Mouse (Mus musculus) mouse embryonic stem cell (cell line): Measurements from ENCODE around the gene Sestd1.

Experiments used
- in situ Hi-C, 2 experiments: fragments of 300-500 bp; cut with MboI; formaldehyde crosslinking; loops; 1 replicate in 1 of 2; 3 replicates in 1 of 2; pipeline ENCODE4 v1.14.3; 2019 to 2020; ENCODE audit warnings: low sequenced_read_pairs in 2 of 2, low pct_unique_long_range_greater_than_20kb in 1 of 2, mixed read lengths in 1 of 2; ENCODE audit not compliant: unreplicated experiment in 1 of 2

The Sestd1 gene

DNA sequence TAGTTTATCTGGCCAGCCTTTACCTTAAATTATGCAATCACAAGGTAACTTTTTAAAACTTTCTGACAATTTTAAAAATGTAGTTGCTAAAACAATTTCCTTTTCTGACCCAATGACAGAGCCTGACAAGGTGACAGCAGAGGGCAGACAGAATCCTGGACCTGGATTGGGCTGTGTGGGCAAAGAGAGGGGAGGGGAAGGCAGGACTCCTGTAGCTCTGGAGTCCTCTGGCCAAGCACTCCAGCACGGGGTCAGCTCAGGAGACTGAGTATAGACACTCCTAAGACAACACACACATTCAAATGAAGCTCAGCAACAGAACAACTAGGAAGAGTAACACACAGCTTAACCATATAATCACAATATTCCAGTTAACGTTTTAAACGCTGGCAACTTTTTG lies 90.1 kb downstream of the Sestd1 start:
- in situ Hi-C loops = no loop called here

DNA sequence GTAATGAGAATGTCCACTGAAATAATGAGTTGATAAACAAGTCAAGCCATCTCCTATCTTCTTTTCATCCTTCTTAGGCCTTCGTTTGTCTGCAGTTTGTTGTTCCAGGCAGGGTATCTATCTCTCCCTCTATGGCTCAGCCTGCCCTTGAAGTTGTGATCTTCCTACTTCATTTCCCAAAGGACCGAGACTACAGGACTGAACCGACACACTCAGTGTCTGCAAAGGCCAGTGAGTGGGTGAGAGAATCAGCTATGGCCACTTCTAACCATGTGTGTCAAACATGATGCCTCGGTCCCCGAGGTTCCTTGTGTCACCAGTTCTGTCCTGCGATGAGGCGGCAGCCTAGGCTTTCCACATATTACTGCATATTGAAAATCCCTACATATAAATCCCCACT lies 90.7 kb downstream of the Sestd1 start:
- in situ Hi-C loops = no loop called here

DNA sequence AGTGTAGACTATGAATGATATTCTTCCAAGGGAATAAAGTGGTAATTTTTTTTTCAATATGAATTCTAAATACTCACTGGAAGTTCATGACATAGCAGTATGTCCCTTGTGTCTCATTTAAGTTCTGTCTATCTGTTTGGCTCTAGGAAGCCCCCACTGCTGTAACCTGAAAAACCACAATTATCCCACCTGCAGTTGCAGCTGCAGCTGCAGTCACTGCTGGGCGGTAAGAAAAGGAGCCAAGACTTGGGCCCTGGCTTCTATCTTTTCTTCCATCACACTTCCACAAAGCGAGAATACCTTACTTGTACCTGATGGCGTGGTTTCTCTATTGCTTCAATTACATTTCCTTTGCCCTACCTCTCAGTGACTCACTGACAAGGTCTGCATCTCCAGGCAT lies 92.9 kb downstream of the Sestd1 start:
- in situ Hi-C loops = no loop called here

DNA sequence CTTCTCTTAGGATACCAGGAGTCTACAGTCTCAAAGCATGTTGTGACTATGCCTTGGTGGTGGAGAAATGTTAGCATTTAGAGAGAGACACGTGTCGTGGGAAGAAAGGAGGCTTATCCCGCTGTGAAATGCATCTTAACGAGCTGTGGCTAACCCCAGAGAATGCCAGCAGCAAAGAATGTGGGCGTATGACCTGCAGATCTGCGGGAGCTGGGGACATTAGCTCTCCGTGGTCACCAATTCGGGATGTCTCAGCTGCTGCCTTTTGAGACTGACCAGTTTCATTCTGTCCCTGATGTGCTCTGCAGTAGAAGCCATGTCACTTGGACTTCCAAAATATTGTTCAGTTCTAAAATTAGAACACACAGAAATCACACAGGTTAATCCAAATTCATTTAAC lies 93.5 kb downstream of the Sestd1 start:
- in situ Hi-C loops = no loop called here

DNA sequence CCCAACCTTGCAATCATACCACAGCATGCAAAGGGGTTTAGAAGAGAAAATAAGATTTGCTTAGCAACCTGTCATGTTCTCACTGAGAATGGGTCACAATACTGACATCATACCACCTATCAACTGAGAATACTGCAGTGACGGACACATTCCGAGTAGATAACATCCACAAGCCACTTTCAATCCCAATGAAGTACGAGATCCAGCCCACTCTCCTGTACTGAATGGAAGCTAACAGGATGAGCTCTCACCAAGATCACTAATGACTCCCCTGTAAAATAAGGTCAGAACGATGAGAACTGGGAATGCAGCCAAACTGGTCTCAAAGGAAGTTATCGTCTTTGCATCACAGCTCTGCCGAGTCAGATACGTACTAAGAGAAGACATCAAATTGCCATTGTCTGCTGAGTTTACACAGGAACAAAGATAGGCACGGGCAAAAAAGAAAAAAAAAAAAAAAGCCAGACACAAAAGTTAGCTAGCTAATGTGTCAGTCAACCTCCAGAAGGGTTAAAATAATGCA lies 96.3 kb downstream of the Sestd1 start:
- in situ Hi-C loops = no loop called here

DNA sequence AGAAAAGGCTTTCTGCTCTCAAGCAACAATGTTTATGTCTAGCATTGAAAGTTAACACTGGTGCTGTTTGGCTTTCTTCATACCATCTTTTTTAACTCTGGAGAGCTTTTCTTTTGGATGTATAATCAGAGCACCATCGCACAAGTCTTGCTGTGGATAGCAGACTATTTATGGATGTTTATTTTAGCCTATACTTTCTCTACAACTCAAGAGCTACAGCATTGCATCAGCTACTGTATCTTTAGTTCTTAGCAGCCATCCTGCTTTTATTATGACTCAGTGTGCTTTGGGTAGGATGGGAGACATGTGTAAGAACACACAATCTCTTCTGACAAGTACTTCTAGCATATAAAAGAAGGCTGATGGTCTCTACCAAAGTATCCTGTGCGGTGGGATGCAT lies 96.7 kb downstream of the Sestd1 start:
- in situ Hi-C loops = no loop called here

DNA sequence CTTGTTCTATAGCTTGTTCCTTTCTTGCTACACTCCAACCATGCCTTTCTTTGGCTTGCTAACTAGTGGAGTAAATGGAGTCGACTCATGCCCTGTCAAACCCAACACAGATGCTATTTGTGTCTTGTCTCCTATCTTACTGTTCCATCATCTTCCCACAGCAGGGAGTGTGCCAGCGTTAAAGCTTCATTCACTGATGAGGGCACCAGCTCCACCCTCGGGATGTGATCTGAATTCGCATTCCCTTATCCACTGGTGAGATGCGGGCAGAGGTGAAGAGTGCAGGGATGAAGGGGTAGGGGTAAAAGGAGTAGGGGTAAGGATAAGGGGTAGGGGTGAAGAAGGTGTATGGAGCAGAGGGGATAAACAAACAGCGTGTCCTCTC lies 97.4 kb downstream of the Sestd1 start:
- in situ Hi-C loops = no loop called here

DNA sequence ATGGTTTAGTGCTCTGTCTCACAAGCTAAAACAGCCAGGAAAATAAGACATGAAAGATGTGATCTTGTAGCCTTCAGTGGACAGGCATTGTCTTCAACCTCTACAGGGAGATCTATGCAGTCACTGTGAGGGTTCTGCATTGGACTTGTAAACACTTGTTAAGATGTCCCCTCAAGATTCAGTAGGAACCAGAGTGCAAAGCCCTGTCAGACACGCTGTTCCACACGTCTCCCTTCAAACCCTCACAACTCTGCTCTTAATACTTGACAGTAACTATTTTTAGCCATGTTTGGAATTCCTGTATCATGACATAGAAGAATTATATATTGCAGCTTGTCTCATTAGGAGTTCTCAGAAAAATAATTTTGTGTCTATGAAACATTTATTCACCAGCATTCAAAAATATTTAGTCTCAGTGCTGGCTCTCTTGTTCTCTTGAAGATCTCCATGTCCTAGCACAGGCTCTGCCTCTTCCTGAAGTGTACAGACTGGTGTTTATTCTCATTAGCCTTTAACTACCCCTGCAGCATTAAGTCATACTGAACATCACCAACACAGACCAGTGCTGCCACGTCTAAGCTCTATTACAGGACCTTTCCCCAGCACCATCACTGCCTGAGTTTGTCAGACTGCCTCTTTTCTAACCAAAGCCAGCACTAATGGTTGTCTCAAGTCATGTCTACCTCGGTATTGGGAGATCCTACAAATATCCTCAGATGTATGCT lies 98.0 kb downstream of the Sestd1 start:
- in situ Hi-C loops = no loop called here

DNA sequence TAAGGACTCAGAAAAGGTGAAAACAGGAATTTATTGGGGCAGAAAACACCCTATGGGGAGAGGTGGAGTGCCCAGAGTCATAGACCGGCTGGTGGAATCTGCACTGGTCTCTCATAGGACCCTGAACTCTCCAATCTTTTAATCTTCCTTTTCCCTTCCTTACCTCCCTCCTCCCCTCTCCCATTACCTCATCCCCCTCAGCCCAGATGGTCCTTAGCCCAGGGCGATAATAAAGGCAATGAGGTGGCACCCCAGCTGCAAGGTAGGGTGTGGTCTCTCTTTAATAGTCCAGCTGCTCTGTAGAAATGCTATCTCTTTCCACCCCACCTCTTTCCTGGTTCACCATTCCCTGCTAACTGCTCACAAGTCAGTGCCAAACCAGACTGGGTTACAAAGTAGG lies 102.9 kb downstream of the Sestd1 start:
- in situ Hi-C loops = no loop called here

DNA sequence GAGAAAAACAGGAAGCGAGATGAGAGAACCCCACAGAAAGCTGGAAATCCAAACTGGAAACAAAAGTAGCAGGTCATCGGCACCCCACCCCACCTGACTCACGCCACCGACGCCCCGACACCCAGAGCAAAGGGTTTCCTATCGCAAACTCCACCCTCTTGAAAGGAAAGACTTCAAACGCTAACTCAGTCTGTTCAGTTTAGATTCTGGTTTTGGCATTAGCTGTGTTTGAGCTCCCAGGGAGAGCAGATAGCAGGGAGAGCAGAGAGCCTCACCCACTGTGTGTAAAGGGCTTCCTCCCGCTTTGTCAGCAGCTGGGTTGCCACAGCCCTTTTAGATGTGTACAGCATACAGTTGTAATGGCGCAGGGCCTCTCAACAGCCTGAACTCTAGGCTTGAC lies 104.0 kb downstream of the Sestd1 start:
- in situ Hi-C loops = no loop called here

DNA sequence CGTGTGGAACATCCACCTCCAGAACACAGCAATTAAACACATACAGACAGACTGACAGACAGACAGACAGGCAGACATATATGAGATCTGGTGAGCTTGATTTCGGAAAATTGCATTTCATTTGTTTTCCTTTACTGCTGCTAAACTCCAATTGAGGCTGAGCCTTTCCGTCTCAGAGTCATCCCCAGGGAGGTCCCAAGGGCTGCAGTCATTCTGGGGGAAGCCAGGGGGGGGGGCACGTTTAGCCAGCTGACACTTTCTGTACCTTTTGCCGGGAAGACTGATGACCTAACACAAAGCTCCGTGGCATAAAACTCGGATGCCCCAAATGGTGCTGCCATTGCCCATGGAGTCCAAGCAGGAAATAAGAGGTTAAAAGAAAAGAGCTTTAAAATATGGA lies 105.0 kb downstream of the Sestd1 start:
- in situ Hi-C loops = no loop called here

DNA sequence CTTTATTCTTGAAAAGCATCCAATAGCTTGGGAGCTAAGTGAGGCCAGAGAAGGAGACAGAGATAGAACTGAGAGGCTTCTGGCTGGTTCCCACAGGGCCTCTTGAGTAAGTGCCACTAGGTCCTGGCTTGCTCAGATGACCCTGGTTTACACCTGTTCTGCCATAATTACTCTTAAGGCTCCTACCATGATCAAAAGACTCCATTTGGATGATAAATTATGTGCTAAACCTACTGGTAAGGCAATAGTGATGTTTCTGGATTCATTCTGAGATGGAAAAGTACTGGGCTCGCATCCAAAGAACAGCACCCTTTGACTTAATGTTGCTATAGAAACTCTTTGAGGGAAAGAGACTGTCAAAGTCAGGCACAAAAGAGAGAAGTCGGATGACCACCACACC lies 106.1 kb downstream of the Sestd1 start:
- in situ Hi-C loops = no loop called here

DNA sequence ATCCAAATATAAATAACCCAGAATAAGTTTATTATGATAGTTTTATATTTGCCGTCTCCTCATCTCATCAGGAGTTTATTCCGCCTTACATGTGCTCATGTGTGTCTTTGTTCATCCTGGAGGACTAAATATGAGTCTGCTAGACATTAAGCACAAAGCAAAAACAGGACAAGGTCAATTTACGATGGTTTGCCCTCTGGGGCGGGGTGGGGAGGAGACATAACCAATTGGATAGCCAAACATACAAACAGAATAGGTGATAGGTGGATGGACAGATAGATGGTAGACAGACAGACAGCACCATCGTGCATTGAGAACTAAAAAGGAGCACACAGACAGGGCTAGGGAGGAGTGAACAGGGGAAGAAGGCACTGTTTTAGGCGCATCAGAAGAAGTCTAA lies 106.6 kb downstream of the Sestd1 start:
- in situ Hi-C loops = no loop called here

DNA sequence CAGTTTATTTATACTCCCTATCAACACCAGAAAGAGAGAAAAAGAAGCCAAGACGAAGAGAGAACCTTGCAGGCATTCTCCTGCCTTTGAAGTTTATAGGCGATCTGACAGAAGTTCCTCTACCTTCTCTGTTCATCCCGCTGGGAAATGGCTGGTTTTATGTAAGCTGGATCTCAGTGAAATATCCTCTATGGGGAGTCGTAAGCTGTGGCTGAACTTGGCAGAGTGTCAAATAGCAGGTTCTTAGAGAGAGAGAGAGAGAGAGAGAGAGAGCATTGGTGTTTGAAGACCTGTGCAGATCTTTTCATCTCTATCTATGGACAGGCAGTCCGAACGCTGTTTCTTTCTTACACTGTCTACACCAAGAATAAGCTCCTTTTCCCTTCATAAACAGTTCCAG lies 107.0 kb downstream of the Sestd1 start:
- in situ Hi-C loops = no loop called here

DNA sequence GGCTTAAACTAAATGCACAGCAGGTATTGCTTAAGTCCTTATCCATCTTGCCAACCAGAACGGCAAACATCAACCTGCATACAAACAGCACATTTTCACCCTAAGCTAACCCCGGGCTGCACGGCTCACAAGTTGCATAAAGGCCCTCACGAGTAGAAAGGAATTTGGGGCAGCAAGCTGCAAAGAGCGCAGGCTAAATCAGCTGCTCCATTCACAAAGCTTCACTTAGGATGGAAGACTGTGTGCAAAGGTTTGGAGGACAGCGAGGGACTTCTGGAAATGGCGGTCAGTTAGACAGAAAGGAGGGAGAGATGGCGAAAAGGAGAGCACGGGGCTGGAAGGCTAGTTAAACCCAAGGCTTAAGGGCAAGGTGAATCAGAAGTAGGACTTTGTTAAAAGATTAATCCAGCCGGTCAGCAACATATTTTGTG lies 108.1 kb downstream of the Sestd1 start:
- in situ Hi-C loops = no loop called here

DNA sequence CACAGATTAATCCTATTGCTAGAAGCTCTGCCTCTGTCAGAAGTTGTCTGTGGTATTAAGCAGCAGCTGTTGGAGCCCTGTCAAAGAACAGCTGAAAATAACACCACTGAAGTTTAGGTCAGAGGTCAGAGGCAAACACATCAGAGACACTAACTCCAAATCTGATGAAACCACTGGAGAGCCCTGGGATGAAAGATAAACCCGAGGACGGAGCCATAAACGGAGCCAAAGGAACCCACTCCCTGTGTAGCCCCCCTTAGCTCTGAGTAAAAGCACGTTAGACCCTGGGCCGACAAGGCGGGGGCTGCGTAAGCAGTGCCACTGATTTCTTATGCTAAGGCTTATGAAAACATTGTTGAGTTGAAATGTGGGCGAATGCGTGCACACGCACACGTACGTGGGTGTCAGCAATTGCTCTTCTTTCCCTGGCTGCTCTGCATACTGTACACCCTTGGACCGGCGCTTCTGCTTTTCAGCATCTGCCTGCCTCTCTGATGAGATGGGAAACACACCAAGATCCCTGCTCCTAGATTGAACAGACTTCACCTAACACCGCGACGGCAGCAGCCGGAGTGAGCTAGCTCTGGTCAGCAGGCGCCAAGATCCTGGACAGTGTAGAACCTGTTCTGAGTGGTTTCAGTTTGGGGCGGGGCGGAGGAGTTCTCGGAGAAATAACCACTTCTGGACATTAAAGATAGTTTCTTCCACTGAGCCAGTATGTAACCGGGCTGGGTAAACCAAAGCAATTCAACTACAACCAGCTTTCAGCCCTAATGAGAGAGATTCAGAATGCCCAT lies 108.8 kb downstream of the Sestd1 start:
- in situ Hi-C loops = no loop called here

DNA sequence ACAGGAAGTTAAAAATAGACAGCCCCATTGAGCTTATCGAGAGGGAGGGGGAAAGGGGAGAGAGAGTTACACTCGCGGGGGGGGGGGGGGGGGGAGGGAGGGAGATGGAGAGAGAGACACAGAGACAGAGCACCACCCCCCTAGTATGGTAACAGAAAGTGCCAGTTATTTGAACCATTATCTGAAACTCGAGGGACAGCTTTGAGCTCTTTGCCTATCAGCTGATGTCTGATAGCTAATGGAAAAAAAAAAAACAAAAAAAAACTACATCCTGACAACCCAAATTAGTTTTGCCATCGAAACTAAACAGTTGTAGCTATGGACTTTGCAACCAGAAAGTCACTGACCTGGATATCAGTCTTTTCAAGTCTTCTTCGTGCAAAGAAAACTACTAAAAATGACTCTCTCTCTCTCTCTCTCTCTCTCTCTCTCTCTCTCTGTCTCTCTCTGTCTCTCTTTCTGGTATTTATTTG lies 109.7 kb downstream of the Sestd1 start, which contains the start of gene Ccdc141:
Ccdc141 (minus strand) TSS at position 4 of the 473 bp plus-strand sequence.
- in situ Hi-C loops = no loop called here

DNA sequence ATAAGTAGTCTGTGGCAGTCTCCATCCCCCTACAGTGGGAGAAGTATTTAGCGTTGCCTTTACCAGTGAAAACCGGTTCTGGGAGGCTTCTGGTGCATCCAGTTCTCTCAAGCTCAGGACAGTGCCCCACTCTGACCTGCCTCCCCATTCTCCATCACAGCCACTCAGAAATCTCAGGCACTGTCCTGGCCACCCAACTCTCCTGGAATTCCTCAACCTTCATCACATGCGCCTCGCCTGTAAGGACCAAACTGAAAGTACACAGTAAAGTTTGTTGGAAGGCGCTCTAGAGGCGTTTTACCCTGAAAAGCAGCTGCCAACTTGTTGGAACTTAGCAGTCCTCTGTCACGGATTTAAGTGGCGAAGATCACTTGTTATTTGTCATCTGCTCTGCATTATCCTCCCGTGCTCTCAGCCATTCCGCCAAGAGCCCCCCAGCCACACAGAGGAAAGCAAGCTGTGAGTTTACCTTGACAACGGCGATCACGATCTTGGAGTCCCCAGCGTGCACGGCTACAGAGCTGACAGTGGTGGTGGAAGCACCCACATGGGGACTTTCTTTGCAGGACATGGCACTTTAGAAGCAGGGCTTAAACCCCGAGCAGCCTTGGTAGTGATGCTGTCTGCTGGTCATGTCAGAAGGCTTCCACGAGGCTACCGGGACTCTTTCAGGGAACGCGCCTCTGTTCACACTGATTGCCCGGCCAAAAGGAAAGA lies 110.3 kb downstream of the Sestd1 start:
- in situ Hi-C loops = no loop called here

DNA sequence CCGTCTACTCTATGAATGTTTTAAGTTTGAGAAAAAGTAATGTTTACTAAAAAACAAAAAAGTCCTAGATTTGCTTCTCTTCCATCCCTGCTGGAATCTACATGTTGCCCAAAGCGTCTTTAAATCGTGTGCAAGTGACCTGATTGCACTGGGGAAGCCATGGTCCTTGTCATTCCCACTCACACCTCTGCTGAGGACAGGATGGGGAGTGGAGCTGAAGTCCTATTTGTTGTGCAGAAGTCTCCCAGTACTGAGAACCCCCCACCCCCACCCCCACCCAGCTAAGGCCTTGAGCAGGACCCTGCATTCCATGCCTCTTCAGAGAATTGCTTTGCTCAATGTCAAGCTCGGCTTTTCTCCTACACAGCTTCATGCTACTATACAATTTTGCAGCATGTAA lies 111.2 kb downstream of the Sestd1 start:
- in situ Hi-C loops = no loop called here
